8 mouse cellular contexts compared by ENCODE assay signal in genomic region chr15:80024331-80025313, GRCm38 (mm10). TPM values are rescaled to one million over a fixed set of nuclear protein-coding genes. Genes with fewer than 3 reads are reported as not detected.
A peak's percentile ranks its signal among the peaks of the same experiment; 100 is the strongest.
DNase-seq lines count a peak whose midpoint lies in the region; ATAC-seq and TF ChIP-seq lines count a peak whose summit lies in the region.

No protein-coding gene starts in this region.

- peak overlapping the region; percentile 78 for H3K4me3 ChIP-seq in testis, adult 2 months (ENCODE audit: control insufficient read depth, low read depth, low read length)
- H3K4me3 ChIP-seq in hindbrain, postnatal 0 days (ENCODE audit: low read length) = no peak overlapping the region
- no peak overlapping the region for H3K4me3 ChIP-seq in stomach, postnatal 0 days (ENCODE audit: low read depth, low read length)

- peaks cover 16% of the 10 kb centered on the region for H3K4me1 ChIP-seq in testis, adult 2 months (ENCODE audit: control insufficient read depth, insufficient read depth, low read length)
- 0 out of 2 replicates have a peak, but pooled peaks cover 3% of the 10 kb centered on the region for H3K4me1 ChIP-seq in hindbrain, postnatal 0 days (ENCODE audit: insufficient read depth, low read length)
- no peaks in the 10 kb centered on the region for H3K4me1 ChIP-seq in stomach, postnatal 0 days (replicated peaks; ENCODE audit: control insufficient read depth, insufficient read depth)

- peak overlapping the region; percentile 58; the same call in 1 of the 2 replicates for H3K27ac ChIP-seq in testis, adult 2 months (ENCODE audit: control insufficient read depth, insufficient read depth, low read depth, low read length)
- H3K27ac ChIP-seq in hindbrain, postnatal 0 days = no peak overlapping the region
- 0 out of 2 replicates have a peak overlapping the region, but pooled peaks have one; percentile 13 for H3K27ac ChIP-seq in stomach, postnatal 0 days (replicated peaks)

- WGBS in hindbrain, postnatal 0 days = 37% methylated on average over 11 of the region's 11 CpGs
- WGBS in stomach, postnatal 0 days = 41% methylated on average over 11 of the region's 11 CpGs

- ATAC-seq in hindbrain, postnatal 0 days = peak; percentile 61
- ATAC-seq in stomach, postnatal 0 days (ENCODE audit: low FRiP score, low TSS enrichment) = peak; percentile 70
- no peak for ATAC-seq in inflammation-experienced regulatory T-cells, adult 6 months

- TF ChIP-seq EP300 in stomach, postnatal 0 days (optimal IDR thresholded peaks at IDR 0.05) = no peak

- 0 out of 2 replicates have a peak, but pooled peaks have one; percentile 30 for TF ChIP-seq POLR2A in testis, adult 2 months (IDR thresholded peaks at IDR 0.05; ENCODE audit: control insufficient read depth, low read depth, low read length)

- H3K9ac ChIP-seq in hindbrain, postnatal 0 days (replicated peaks; ENCODE audit: low read length) = no peak overlapping the region
- H3K9ac ChIP-seq in stomach, postnatal 0 days (ENCODE audit: low read length) = no peak overlapping the region

- H3K27me3 ChIP-seq in testis, adult 2 months (ENCODE audit: control insufficient read depth, insufficient read depth, low read length) = no peaks in the 10 kb centered on the region
- H3K27me3 ChIP-seq in hindbrain, postnatal 0 days (ENCODE audit: insufficient read depth, low read length) = no peaks in the 10 kb centered on the region
- H3K27me3 ChIP-seq in stomach, postnatal 0 days (ENCODE audit: control insufficient read depth, insufficient read depth, low read length) = no peaks in the 10 kb centered on the region

- no peaks in the 10 kb centered on the region for H3K9me3 ChIP-seq in hindbrain, postnatal 0 days (ENCODE audit: low read length)
- H3K9me3 ChIP-seq in stomach, postnatal 0 days (ENCODE audit: control insufficient read depth, low read length) = no peaks in the 10 kb centered on the region

- no peaks in the 10 kb centered on the region for H3K36me3 ChIP-seq in testis, adult 2 months (ENCODE audit: control insufficient read depth, insufficient read depth, low read length)
- no peaks in the 10 kb centered on the region for H3K36me3 ChIP-seq in hindbrain, postnatal 0 days (ENCODE audit: insufficient read depth, low read length)
- no peaks in the 10 kb centered on the region for H3K36me3 ChIP-seq in stomach, postnatal 0 days (ENCODE audit: control insufficient read depth, insufficient read depth, low read length)

- H3K4me2 ChIP-seq in hindbrain, postnatal 0 days (ENCODE audit: low read depth, low read length) = no peak overlapping the region
- no peak overlapping the region for H3K4me2 ChIP-seq in stomach, postnatal 0 days (replicated peaks; ENCODE audit: low read depth)

- TF ChIP-seq CTCF in testis, adult 2 months (IDR thresholded peaks at IDR 0.05; ENCODE audit: control insufficient read depth, insufficient read depth, insufficient replicate concordance, low read depth, low read length) = no peak
- TF ChIP-seq CTCF in hindbrain, postnatal 0 days (IDR thresholded peaks at IDR 0.05; ENCODE audit: low read depth) = no peak
- no peak for TF ChIP-seq CTCF in stomach, postnatal 0 days (IDR thresholded peaks at IDR 0.05; ENCODE audit: low read depth)

- DNase-seq in gastrocnemius, postnatal 14 days = peak; percentile 61
- no peak for DNase-seq in gastrocnemius, postnatal 36 days
- no peak for DNase-seq in testis, postnatal 14 days (ENCODE audit: low spot score)
- peak; percentile 23 for DNase-seq in hindbrain, postnatal 0 days (ENCODE audit: low spot score)
- DNase-seq in stomach, postnatal 0 days (ENCODE audit: low spot score) = peak; percentile 48
- DNase-seq in urinary bladder, adult 2 months (ENCODE audit: low spot score) = no peak

- intact Hi-C loops in gastrocnemius, postnatal 14 days (cut with DNase I; ENCODE audit: low total_unique reads) = no loop called here
- intact Hi-C loops in gastrocnemius, postnatal 36 days (cut with DNase I) = no loop called here

RNA-seq across cellular contexts. Expression of gene Pdgfb, which starts 9.8 kb away (rescaled TPM):
- total RNA-seq in gastrocnemius, postnatal 14 days (2021) = 10 to 100 TPM; 25.2 to 38.5 TPM
- 10 to 100 TPM; 16.5 to 17.9 TPM for total RNA-seq in gastrocnemius, postnatal 36 days (2021)
- polyA plus RNA-seq in testis, adult 2 months (2012; rRNA removed) = 1.6 and 1.9 TPM in 2 replicates
- total RNA-seq in hindbrain, postnatal 0 days (2014; rRNA removed) = 31.0 and 33.4 TPM in 2 replicates
- 8.3 and 9.5 TPM in 2 replicates for polyA plus RNA-seq in hindbrain, postnatal 0 days (2015; fragmentation: Nextera tagmentation; extraction: Ambion mirVana)
- polyA plus RNA-seq in stomach, postnatal 0 days (2015; fragmentation: Nextera tagmentation; extraction: Ambion mirVana) = 3.1 and 3.6 TPM in 2 replicates
- polyA plus RNA-seq in inflammation-experienced regulatory T-cells, adult 6 months (2017; shearing (Covaris generic)) = 1 to 10 TPM; 1.4 to 2.1 (median 2.1) TPM
- polyA plus RNA-seq in urinary bladder, adult 2 months (2012; rRNA removed) = 12.3 and 14.5 TPM in 2 replicates

RNA-seq across cellular contexts. Expression of gene Cbx7, which starts 53.7 kb away (rescaled TPM):
- total RNA-seq in gastrocnemius, postnatal 14 days (2021) = 1 to 10 TPM; 3.7 to 4.5 TPM
- 10 to 100 TPM; 10.8 to 16.8 TPM for total RNA-seq in gastrocnemius, postnatal 36 days (2021)
- polyA plus RNA-seq in testis, adult 2 months (2012; rRNA removed) = 44.0 and 47.8 TPM in 2 replicates
- total RNA-seq in hindbrain, postnatal 0 days (2014; rRNA removed) = 5.1 and 9.5 TPM in 2 replicates
- 2.9 and 3.1 TPM in 2 replicates for polyA plus RNA-seq in hindbrain, postnatal 0 days (2015; fragmentation: Nextera tagmentation; extraction: Ambion mirVana)
- polyA plus RNA-seq in stomach, postnatal 0 days (2015; fragmentation: Nextera tagmentation; extraction: Ambion mirVana) = 4.8 and 5.5 TPM in 2 replicates
- polyA plus RNA-seq in inflammation-experienced regulatory T-cells, adult 6 months (2017; shearing (Covaris generic)) = 10 to 100 TPM; 13.3 to 48.6 (median 38.5) TPM
- polyA plus RNA-seq in urinary bladder, adult 2 months (2012; rRNA removed) = 57.3 and 57.6 TPM in 2 replicates

Comparison
In these comparisons a context has a peak if more than half of its experiments do, and no peak if none do; other contexts are left out.
1. DNase-seq: peak in gastrocnemius, postnatal 14 days (single experiment), hindbrain, postnatal 0 days (single experiment) and stomach, postnatal 0 days (single experiment); none in gastrocnemius, postnatal 36 days (0 of 2), testis, postnatal 14 days (single experiment) and urinary bladder, adult 2 months (single experiment).